Mouse (Mus musculus) intestine, embryonic 14.5 days (tissue): ENCODE data around the gene Snhg11. TPM values are rescaled to one million over a fixed set of nuclear protein-coding genes. Genes with fewer than 3 reads are reported as not detected.

Source experiments
- ATAC-seq: fragments of 200-750 bp; cut with Nextera tagmentation; replicated peaks from 2 replicates; pipeline ENCODE4 v1.8.0; 2017; ENCODE audit warnings: low read depth, moderate number of reproducible peaks, moderate TSS enrichment, moderate library complexity; ENCODE audit not compliant: low FRiP score, low TSS enrichment
- DNase-seq: peaks from one replicate; pipeline ENCODE4 v3.0.0-alpha.2; 2018; ENCODE audit warnings: low spot score
- H3K27ac ChIP-seq: fragments of 300-500 bp; sonication (generic); 2 replicates; pipeline ENCODE4 v1.5.1; 2014; ENCODE audit warnings: low read depth, mild to moderate bottlenecking, control low read depth
- H3K27me3 ChIP-seq: fragments of 300-500 bp; sonication (generic); replicated peaks from 2 replicates; pipeline ENCODE4 v1.6.1; 2014; ENCODE audit warnings: low read length, control low read depth; ENCODE audit not compliant: control insufficient read depth, insufficient read depth
- H3K36me3 ChIP-seq: fragments of 300-500 bp; sonication (generic); 2 replicates; pipeline ENCODE4 v1.6.1; 2014; ENCODE audit warnings: low read length, control low read depth; ENCODE audit not compliant: control insufficient read depth, insufficient read depth
- H3K4me1 ChIP-seq: fragments of 300-500 bp; sonication (generic); replicated peaks from 2 replicates; pipeline ENCODE4 v1.6.1; 2014; ENCODE audit warnings: low read length, control low read depth, mixed read lengths; ENCODE audit not compliant: control insufficient read depth, insufficient read depth
- H3K4me2 ChIP-seq: fragments of 300-500 bp; sonication (generic); 2 replicates; pipeline ENCODE4 v1.6.1; 2014; ENCODE audit warnings: low read length
- H3K4me3 ChIP-seq: fragments of 300-500 bp; sonication (generic); 2 replicates; pipeline ENCODE4 v1.5.1; 2014; ENCODE audit warnings: low read depth, low read length, control low read depth, mixed read lengths
- H3K9ac ChIP-seq: fragments of 300-500 bp; sonication (generic); 2 replicates; pipeline ENCODE4 v1.6.1; 2014; ENCODE audit warnings: mild to moderate bottlenecking, low read length
- H3K9me3 ChIP-seq: fragments of 300-500 bp; sonication (generic); 2 replicates; pipeline ENCODE4 v1.6.1; 2016; ENCODE audit warnings: low read length, control low read depth; ENCODE audit not compliant: control insufficient read depth
- WGBS: fragments of 180-500 bp; shearing (Covaris S2); extraction: QIAGEN DNeasy Blood & Tissue Kit; methylation state at CpG from one replicate; pipeline ENCODE4 v1.1.7; 2014; 5-methylcytosine and 5-hydroxymethylcytosine counted together
- polyA plus RNA-seq: library from polyadenylated mRNA; unstranded; fragments of >200 nt; fragmentation: Nextera tagmentation; extraction: Ambion mirVana; gene quantifications from 2 replicates; pipeline ENCODE4 v1.2.1, GENCODE M21; 2014

Snhg11 gene
- polyA plus RNA-seq: 5.5 and 6.1 TPM in 2 replicates

GRCm38 (mm10) chr2:158375443-158376122, at the start of gene Snhg11:
Snhg11 (plus strand) TSS chr2:158375638.
- H3K4me2 ChIP-seq: peak within 1 kb of the TSS; percentile 60
- H3K27me3 ChIP-seq: peaks cover 20% of the 10 kb centered on the region
- peak within 1 kb of the TSS; percentile 25 for H3K9ac ChIP-seq
- no peaks in the 10 kb centered on the region for H3K36me3 ChIP-seq
- H3K4me1 ChIP-seq: peaks cover 4% of the 10 kb centered on the region; the same call in 1 of the 2 replicates
- ATAC-seq (0 out of 2 replicates have a peak, but pooled peaks have one; percentile 32), DNase-seq (peak; percentile 77)
- no peaks in the 10 kb centered on the region for H3K9me3 ChIP-seq
- no peak within 1 kb of the TSS for H3K27ac ChIP-seq
- H3K4me3 ChIP-seq: peak within 1 kb of the TSS; percentile 33
- 2% methylated on average over 36 of the region's 36 CpGs for WGBS

GRCm38 (mm10) chr2:158334356-158334755, 41.1 kb upstream of the Snhg11 start:
- no peak for DNase-seq
- ATAC-seq: no peak
- WGBS: 87% methylated on average over 13 of the region's 13 CpGs

GRCm38 (mm10) chr2:158337698-158338097, 37.7 kb upstream of the Snhg11 start:
- Histone ChIP-seq H3K36me3 (no peaks in the 10 kb centered on the region), H3K4me2 (no peak overlapping the region), H3K4me3 (no peak overlapping the region), H3K27ac (no peak overlapping the region), H3K9me3 (no peaks in the 10 kb centered on the region), H3K4me1 (no peaks in the 10 kb centered on the region), H3K9ac (no peak overlapping the region), H3K27me3 (no peaks in the 10 kb centered on the region)
- DNase-seq (no peak), ATAC-seq (no peak)
- 52% methylated on average over 10 of the region's 10 CpGs for WGBS

More at GRCm38 (mm10) chr2:158334356-158334755, 41.1 kb upstream of the Snhg11 start:
- Histone ChIP-seq H3K27me3 (no peaks in the 10 kb centered on the region), H3K27ac (no peak overlapping the region), H3K4me1 (no peaks in the 10 kb centered on the region), H3K9ac (no peak overlapping the region), H3K4me3 (no peak overlapping the region), H3K9me3 (no peaks in the 10 kb centered on the region), H3K36me3 (no peaks in the 10 kb centered on the region), H3K4me2 (no peak overlapping the region)

- no peaks in the 10 kb centered on the region for H3K4me1 ChIP-seq
- ATAC-seq: no peak
- peak; percentile 81 for DNase-seq
- no peak overlapping the region for H3K9ac ChIP-seq
- no peak overlapping the region for H3K4me2 ChIP-seq
- no peak overlapping the region for H3K4me3 ChIP-seq
- H3K36me3 ChIP-seq: no peaks in the 10 kb centered on the region
- no peak overlapping the region for H3K27ac ChIP-seq
- no peaks in the 10 kb centered on the region for H3K27me3 ChIP-seq
- WGBS: 44% methylated on average over 11 of the region's 11 CpGs
- no peaks in the 10 kb centered on the region for H3K9me3 ChIP-seq
These were observed 35.4 kb upstream of the Snhg11 start for GRCm38 (mm10) chr2:158339948-158340564.

GRCm38 (mm10) chr2:158341324-158341723, 34.1 kb upstream of the Snhg11 start:
- 51% methylated on average over 2 of the region's 2 CpGs for WGBS
- Histone ChIP-seq H3K36me3 (no peaks in the 10 kb centered on the region), H3K4me3 (no peak overlapping the region), H3K27me3 (no peaks in the 10 kb centered on the region), H3K9ac (no peak overlapping the region), H3K27ac (no peak overlapping the region), H3K4me1 (no peaks in the 10 kb centered on the region), H3K4me2 (no peak overlapping the region), H3K9me3 (no peaks in the 10 kb centered on the region)
- ATAC-seq (no peak), DNase-seq (no peak)

- 87% methylated on average over 5 of the region's 5 CpGs for WGBS
- no peaks in the 10 kb centered on the region for H3K9me3 ChIP-seq
- DNase-seq (no peak), ATAC-seq (no peak)
- H3K4me2 ChIP-seq: no peak overlapping the region
- H3K27ac ChIP-seq: no peak overlapping the region
- H3K36me3 ChIP-seq: no peaks in the 10 kb centered on the region
- H3K9ac ChIP-seq: no peak overlapping the region
- H3K27me3 ChIP-seq: no peaks in the 10 kb centered on the region
- H3K4me1 ChIP-seq: no peaks in the 10 kb centered on the region
- H3K4me3 ChIP-seq: no peak overlapping the region
These were observed 31.9 kb upstream of the Snhg11 start for GRCm38 (mm10) chr2:158343495-158343894.

- H3K9me3 ChIP-seq: no peaks in the 10 kb centered on the region
- no peak overlapping the region for H3K4me3 ChIP-seq
- H3K4me1 ChIP-seq: no peaks in the 10 kb centered on the region
- no peak for ATAC-seq
- no peaks in the 10 kb centered on the region for H3K36me3 ChIP-seq
- no peak overlapping the region for H3K4me2 ChIP-seq
- H3K27me3 ChIP-seq: no peaks in the 10 kb centered on the region
- WGBS: 67% methylated on average over 6 of the region's 6 CpGs
- H3K9ac ChIP-seq: no peak overlapping the region
- H3K27ac ChIP-seq: no peak overlapping the region
- no peak for DNase-seq
These were observed 29.0 kb upstream of the Snhg11 start for GRCm38 (mm10) chr2:158346467-158346866.

GRCm38 (mm10) chr2:158347868-158348267, 27.6 kb upstream of the Snhg11 start:
- H3K9ac ChIP-seq: no peak overlapping the region
- H3K4me1 ChIP-seq: no peaks in the 10 kb centered on the region
- DNase-seq (peak; percentile 88), ATAC-seq (peak; percentile 47)
- no peaks in the 10 kb centered on the region for H3K9me3 ChIP-seq
- no peak overlapping the region for H3K27ac ChIP-seq
- H3K36me3 ChIP-seq: no peaks in the 10 kb centered on the region
- H3K27me3 ChIP-seq: no peaks in the 10 kb centered on the region
- H3K4me3 ChIP-seq: no peak overlapping the region
- 2% methylated on average over 6 of the region's 6 CpGs for WGBS
- H3K4me2 ChIP-seq: no peak overlapping the region
